Mouse (Mus musculus) cerebellum, adult 9-11 months (tissue): ENCODE results near the gene Npm3.

ENCODE experiments used
- DNase-seq: peaks from one replicate; pipeline ENCODE4 v3.0.0; 2022

Npm3 gene

DNA sequence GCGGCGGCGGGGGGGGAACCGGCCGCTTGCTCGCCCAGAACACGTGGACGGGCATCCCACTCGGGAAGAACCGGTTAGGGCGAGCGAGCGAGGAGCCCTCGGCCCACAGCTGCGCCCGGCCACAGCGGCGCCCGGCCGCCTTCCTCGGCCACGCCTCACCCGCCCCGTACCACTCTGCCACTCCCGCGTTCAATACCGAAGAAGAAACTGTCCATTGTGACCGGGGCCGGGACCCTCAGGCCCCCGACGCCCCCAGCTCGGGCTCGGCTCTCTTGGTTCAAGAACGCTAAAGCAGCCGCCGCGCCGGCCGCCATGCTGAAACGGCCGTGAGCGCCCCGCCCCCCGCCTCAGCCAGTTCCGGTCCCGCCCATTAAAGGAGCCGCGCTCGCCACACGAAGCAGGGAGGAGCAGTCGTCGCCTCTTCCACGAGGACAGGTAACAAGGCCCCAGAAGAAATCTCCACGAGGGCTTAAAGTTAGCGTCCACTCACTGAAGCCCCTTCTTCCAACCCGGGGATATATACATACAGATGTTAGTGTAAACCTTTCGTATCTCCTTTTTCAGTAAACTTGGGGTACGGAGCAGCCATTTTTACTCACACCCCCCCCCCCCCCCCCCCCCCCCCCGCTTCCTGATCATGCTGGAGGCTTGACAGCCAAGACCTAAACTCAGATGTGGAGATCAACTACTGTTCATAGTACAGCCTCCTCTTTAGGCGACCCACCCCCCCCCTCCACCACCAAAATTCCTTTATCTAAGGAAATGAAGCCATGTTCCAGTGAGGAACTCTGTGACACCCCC, at the start of gene Npm3:
Npm3 (minus strand) TSS at position 349 of the 801 bp plus-strand sequence.
- peak; percentile 69 for DNase-seq

GRCm38 (mm10) chr19:45796879-45797278, 47.5 kb upstream of the Npm3 start:
- no peak for DNase-seq

DNA sequence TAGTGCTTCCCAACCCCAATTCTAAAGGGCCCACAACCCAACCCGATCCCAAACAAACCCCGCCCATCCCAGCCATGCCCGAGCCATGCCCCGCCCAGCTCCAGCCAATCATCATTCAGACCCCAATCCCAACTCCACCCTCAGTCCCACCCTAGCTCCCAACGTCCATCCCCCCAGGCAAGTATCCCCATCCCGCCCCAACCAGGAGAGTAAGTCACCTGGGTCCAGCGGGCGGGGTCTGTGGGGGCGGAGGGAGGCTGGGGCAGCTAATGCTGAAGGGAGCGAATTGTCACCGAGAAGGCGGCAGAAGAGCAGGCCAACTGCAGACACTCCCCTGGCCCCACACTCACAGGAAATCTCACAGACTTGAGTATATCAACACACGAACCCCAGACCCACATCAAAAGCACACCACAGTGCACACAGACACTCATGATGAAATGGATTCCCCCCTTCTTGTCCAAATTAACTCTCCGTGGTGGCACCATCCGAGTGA, 46.7 kb upstream of the Npm3 start:
- DNase-seq: no peak

DNA sequence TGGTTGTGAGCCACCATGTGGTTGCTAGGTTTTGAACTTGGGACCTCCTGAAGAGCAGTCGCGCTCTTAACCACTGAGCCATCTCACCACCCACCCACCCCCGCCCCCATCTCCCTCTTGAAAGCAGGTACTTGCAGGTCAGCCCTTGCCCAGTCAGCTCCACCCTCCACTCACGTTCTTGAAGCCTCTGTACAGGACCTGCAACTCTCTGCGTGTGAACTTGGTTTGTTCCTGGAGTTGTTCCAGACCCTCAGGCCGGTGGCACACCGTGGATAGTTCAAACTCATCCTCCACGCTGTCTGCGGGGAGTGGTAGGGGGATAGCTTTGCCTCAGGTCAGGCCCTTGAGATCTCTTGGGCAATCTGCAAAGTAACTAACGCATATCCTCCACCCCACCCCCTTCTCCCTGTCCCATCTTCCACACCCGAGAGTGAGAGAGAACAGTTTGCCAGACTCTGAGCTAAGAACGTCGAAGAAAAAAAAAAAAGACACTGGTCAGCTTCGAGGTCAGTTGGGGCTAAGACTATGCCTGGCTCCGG, 46.1 kb upstream of the Npm3 start:
- DNase-seq: no peak

DNA sequence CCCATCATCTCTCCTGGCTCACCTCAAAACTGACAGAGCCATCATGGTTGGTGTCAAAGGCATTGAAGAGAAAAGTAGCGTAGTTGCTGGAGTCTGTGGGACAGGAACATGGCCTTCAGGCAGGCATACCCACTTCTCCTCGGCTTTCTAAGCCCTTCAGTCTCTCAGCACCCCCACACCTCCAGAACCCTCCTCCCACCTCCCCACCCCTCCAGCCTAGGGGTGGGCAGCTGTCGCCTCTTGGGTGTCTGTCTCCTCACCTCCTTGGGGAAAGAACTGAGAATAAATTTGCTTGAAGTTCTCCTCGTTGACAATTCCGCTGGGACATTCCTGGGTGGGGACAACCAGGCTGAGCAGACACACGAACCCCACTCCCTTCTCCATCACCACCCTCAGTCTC, 45.3 kb upstream of the Npm3 start:
- DNase-seq: no peak

GRCm38 (mm10) chr19:45792404-45792803, 43.0 kb upstream of the Npm3 start:
- DNase-seq: no peak

DNA sequence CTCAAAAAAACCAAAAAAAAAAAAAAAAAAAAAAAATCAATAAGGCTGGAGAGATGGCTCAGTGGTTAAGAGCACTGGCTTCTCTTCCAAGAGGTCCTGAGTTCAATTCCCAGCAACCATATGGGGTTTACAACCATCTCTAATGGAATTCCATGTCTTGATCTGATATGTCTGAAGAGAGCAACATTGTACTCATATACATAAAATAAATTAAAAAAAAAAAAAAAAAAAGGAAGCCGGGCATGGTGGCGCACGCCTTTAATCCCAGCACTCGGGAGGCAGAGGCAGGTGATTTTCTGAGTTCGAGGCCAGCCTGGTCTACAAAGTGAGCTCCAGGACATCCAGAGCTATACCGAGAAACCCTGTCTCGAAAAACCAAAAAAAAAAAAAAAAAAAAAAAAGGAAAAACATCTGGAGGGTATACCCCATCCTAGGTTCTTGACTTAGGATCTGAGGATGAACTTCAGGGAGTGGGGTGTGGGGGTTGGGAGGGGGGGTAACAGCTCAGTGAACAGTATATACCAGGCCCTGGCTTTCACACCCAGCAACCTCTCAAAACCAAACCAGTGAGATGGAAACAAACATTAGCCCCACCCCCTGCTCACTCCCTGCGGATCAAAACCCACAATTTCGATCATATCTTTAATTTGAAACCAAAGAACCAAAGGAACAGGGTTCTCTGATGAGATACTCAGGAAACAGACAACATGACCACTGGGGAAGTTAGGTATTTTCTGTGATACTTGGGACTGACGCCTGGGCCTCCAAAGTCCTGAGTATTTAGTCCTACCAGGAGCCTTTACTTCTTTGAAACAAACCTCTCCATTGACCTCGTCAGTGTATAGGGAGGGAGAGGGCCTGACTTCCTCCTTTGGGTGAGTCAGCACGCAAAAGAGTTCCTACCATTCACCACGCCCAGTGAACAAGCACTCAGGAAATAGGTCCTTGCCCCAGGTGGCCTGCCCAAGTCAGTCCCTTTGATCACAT, 40.8 kb upstream of the Npm3 start:
- no peak for DNase-seq

DNA sequence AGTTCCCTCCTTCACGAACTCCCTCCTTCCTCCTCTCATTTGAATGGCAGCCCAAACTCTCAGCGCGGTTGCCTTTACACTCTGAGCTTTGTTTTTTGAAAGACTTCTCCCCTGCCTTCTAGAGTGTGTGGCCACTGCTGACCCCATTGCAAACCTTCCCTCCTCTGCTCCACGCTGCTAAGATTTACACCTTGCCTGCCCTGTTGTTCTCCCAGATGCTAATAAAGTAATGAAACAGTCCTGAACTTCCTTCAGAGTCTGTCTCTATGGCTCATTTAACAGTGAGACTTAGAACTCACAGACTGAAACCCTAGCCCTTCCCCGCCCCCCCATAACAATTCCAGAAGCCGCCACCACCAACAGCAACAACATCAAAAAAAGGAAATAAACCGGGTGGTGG, 40.0 kb upstream of the Npm3 start:
- no peak for DNase-seq

DNA sequence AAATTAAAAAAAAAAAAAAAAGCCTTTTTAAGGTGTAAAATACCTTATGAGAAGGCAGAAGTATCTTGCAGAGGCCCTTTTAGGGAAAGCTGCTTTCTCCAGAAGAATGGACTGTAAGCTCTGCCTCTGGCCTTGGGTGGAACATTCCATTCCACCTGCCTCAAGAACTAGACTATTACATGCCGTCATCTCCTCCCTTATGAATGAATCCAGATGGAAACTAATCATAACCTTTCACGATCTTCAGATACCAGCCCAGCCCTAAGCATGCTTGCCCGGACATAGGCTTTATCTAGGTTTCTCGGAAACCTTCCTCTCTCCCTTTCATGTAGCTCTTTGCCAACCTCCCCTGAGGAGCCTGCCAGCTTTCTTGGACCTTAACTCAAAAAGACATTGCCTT, 38.9 kb upstream of the Npm3 start:
- DNase-seq: no peak

- DNase-seq: no peak
Measured at GRCm38 (mm10) chr19:45787450-45787849, 38.1 kb upstream of the Npm3 start.

DNA sequence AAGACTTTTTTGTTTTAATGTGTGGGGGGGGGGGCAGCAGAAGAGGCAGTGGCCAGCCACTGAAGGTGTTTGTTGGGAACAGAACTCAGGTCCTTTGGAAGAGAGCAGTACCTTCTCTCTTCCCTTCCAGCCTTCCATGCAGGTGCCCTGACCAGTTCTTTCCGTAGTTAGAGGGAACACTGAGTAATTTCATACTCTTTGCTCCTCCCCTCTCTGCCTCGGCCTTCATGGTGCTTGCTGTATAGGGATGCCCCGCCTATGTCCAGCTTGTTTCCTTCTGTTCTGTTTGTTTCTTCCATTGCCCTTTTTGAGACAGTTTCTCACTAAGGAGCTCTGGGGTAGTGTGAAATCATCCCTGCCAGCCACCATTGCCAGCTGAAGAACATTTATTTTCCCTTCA, 36.1 kb upstream of the Npm3 start:
- DNase-seq: no peak

DNA sequence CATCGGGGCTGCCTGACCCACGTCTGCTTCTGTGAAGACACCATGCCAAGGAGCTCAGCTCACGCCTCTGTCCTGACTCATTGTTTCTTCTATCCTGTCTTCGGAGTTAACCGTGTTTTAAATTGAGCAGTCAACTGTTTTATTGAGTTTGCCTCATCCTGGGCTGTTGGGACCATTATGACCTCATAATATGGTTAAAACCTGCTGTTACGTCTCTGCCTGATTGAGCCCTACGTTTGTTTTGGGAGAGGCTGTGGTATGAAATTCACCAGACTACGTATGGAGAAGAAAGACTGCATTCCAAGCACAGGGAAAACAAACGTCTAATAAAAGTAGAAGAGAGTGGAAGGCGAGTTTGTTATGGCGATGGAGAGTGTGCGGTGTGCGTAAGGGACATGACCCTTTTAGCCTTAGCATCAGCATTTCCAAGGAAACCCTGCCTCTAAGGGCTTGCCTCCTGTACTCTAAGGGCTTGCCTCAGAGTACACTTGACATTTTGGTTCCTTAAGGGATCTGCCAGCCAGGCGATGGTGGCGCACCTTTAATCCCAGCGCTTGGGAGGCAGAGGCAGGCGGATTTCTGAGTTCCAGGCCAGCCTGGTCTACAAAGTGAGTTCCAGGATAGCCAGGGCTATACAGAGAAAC, 34.7 kb upstream of the Npm3 start:
- DNase-seq: peak; percentile 49

DNA sequence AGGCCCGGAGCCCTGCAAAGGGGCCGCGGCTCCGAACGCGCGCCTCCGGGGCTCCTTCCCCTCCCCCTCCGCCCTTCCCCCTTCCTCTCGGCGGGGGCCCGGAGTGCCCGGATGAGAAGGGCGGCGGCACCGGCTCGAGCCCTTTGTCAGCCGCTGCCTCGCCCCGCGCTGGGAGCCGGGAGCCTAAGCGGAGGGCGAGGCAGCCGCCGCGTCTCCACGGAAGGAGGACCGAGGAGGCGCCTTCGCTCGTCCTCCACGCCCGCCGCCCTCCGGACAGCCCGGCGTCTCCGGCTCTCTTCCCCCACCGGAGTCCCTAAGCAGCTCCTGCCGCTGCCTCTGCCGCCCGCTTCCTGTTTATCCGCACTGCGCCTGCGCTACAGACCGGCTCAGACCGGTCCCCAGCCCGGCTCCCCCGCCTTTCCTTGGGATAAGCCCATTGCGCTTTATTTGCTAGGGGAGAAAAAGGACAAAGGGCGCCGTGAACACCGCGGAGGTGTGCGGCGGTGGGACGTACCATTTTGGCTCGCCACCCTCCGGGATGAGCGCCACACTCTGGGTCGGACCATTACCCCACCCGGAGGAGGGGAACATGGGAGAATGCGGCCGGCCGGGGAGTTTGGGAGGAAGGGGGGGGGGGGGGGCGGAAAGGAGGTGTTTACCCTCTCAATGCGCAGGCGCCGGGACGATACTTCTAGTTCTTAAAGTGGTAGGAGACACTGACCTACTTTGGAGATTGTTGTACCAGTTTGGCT, 34.0 kb upstream of the Npm3 start, which contains the start of gene Mgea5:
Mgea5 (minus strand) TSS at position 657 of the 752 bp plus-strand sequence.
- peak; percentile 100 for DNase-seq

DNA sequence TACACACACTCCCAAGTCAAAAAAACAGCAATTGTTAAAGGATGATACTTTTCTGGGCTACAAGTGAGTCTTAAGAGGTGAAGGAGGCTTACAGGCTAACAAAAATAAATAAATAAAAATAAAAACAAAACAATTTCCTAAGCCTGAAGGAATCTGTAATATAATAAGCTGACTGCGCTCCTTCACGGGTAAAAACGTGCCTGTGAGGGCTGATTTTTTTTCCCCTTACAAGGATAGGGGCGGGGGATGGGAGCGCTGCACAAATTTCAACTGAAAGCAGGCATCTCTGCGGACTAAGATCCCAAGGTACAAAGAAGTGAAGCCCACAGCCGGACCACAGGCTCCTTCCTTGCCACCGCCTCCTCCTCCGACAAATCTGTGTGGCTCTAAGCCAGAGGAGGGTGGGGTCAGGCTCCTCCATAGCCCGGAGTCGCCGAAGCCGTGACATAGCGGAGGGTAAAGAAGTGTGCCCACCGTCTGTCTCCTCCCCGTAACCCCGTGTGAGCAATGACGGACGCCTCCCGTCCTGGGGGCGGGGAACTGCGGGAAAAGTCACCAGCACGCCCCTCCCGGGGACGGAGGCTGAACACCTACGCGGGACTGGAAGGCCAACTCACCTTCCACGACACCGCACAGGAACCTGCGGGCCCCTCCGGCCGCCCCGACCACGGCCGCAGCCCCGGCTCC, 33.1 kb upstream of the Npm3 start:
- DNase-seq: peak; percentile 84

- no peak for DNase-seq
Measured at GRCm38 (mm10) chr19:45781676-45782075, 32.3 kb upstream of the Npm3 start.

DNA sequence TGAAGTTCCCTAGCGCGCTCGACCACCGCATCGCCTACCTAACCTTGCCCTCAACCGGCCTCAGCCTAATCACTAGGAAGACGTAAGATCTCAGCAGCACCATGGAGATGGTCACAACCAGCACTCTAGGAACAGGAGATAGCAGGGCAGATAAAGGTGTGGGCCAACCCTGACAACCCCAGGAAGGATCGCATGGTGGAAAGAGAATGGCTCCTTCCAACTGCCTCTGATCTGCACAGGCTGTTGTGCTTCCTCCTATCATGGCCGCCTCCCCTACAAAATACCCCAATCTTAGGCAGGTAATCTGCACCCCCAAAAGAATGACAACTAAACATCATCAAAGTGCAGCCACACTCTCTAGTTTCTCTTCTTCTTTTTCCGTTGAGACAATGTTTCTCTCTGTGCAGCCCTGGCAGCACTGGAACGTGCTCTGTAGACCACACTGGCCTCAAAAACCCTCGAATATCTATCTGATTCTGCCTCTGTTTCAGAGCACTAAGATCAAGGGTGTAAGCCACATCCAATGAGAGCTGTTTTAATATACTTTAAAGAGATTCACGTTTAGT, 31.0 kb upstream of the Npm3 start:
- DNase-seq: no peak

DNA sequence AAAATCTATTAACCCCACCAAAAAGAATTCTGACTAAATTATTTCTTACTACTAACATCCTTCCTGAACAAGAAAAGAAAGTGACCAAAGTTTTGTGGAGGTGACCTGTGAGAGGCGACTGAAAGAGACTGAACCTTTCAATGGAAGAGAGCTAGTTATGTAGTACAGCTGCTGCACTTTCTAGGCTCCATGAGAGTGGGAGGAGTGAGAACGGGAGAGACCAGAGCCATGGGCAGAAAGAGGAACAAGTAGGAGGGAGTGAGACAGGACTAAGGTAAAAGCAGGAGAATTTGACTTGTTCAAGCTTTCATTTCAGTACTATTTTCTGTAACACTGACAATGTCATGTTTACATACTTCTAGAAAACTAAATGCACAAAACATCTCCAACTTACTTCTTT, 26.1 kb upstream of the Npm3 start:
- no peak for DNase-seq

DNA sequence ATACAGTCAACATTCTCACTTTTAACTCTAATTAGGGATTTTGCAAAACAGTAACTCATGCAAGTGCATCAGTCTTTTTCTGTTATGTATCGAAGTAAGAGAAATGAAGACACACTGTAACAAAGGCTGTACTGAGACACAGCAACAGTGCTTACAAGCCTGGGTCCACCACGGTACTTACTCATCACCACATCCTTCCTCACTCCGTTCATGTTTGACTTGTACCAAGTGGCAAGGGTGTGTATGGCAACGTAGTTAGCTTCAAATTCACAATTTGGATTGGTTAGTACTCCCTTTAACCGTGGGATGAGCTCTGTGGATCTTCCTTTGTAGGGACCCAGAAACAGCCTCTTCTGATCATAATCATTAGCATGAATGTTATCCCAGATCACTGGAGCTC, 22.1 kb upstream of the Npm3 start:
- DNase-seq: no peak

GRCm38 (mm10) chr19:45760810-45761209, 11.4 kb upstream of the Npm3 start:
- no peak for DNase-seq

DNA sequence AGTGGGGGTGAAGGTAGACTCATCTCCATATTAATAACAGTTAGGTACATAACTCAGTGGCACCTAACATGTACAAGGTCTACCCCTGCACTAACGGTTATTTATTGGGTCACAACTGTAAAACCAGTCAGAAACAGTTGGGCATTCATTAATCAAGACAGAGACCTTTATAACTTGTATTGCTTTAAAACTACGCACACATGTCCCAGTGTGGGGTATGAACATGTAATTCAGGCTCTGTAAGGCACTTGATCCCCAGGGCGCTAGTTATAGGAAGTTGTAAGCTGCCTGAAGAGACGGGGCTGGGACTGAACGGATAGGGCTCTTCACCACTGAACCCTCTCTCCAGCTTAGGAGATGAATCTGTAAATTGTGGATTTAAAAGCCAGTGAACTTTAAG, 9.3 kb upstream of the Npm3 start:
- DNase-seq: no peak

DNA sequence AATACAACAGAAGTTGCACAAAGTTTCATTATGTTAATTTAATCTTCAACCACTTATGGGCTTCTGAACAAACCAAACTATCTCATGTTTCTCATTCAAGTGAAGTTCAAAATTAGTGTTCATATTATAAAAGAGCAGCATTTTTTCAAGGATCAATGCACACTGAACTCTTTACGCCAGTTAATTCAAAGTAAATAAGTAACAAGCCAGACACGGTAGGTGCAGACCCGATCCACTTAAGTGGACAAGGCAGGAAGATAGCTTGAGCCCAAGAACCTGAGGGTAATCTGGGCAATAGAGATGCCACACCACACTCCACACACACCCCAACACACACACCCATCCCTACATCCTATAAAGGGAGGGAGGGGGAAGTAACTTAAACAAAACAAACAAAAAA, 4.2 kb upstream of the Npm3 start:
- DNase-seq: no peak
